Mouse (Mus musculus) megakaryocyte, embryonic 14.5 days (primary cell): ENCODE results near the gene Zfp385a.

ENCODE experiments used
- FLI1 ChIP-seq: IDR thresholded peaks from 2 replicates; pipeline ENCODE4 v1.6.1; 2012; ENCODE audit warnings: low read length, inconsistent platforms, mixed read lengths
- GATA1 ChIP-seq: IDR thresholded peaks from 3 replicates; pipeline ENCODE4 v1.6.1; 2012; ENCODE audit warnings: mixed read lengths, low read length, inconsistent platforms, borderline replicate concordance

- TF ChIP-seq GATA1 (no peak), FLI1 (no peak)
Observed at GRCm38 (mm10) chr15:103369123-103369522, 29.2 kb upstream of the Zfp385a start.
